Mouse (Mus musculus): ENCODE measurements around the gene Ccdc15. TPM values are rescaled to one million over a fixed set of nuclear protein-coding genes. Genes with fewer than 3 reads are reported as not detected.

The Ccdc15 gene
- total RNA-seq (2015): 15.9 and 20.4 TPM in 2 replicates
- total RNA-seq (2017): 12.9 and 17.9 TPM in 2 replicates

DNA sequence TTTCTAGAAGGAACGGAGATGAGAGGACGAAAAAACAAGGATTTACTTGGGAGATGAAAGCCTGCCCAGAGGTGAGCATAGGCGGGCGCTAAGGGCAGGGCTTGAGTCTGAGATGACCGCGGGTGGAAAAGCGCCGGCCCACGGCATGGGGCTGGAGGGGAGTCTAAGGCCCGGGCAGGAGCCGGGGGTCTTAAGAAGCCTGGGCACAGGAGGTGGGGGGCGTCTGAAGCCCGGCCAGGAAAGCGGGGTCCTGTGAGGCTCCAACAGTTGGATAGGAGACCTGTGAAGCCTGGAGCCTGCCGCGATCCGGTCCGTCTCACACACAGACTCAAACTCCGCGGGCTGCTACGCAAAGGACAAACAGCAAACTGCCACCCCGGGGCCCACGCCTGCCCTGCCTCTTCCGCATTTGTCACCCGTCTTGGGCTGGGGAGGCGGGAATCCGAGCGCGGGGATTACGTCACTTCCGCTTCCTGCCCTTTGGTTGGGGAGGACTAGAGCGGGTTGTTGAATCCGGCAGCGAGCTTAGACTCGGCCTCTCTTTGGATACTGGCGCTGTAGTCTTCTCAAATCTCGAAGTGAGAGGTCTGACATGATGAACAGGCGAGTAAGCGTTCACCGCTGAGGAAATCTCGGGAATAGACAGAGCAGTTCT lies at the start of gene Ccdc15:
Ccdc15 (minus strand) TSS at position 445 of the 655 bp plus-strand sequence.
- ATAC-seq (replicated peaks; ENCODE audit: poor library complexity): peak; percentile 92

GRCm38 (mm10) chr9:37393482-37394131 lies 45.4 kb upstream of the Ccdc15 start:
- ATAC-seq (replicated peaks; ENCODE audit: poor library complexity): no peak

DNA sequence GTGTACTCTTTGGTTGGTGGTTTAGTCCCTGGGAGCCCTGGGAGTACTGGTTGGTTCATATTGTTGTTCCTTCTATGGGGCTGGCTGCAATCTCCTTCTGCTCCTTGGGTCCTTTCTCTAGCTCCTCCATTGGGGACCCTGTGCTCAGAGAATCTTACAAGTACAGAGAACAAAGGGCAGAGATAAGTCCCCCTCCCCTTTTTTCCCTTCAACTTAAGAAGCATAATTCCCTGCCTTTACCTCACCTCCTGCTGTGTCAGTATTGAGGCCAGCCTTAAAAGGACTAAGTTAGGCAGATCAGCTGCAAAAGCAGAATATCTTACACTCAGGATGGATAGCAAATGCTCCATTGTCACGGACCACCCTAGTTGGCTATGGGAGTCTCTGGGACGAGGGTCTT lies 43.8 kb upstream of the Ccdc15 start:
- ATAC-seq (replicated peaks; ENCODE audit: poor library complexity): no peak

GRCm38 (mm10) chr9:37390891-37391290 lies 42.7 kb upstream of the Ccdc15 start:
- ATAC-seq (replicated peaks; ENCODE audit: poor library complexity): no peak

DNA sequence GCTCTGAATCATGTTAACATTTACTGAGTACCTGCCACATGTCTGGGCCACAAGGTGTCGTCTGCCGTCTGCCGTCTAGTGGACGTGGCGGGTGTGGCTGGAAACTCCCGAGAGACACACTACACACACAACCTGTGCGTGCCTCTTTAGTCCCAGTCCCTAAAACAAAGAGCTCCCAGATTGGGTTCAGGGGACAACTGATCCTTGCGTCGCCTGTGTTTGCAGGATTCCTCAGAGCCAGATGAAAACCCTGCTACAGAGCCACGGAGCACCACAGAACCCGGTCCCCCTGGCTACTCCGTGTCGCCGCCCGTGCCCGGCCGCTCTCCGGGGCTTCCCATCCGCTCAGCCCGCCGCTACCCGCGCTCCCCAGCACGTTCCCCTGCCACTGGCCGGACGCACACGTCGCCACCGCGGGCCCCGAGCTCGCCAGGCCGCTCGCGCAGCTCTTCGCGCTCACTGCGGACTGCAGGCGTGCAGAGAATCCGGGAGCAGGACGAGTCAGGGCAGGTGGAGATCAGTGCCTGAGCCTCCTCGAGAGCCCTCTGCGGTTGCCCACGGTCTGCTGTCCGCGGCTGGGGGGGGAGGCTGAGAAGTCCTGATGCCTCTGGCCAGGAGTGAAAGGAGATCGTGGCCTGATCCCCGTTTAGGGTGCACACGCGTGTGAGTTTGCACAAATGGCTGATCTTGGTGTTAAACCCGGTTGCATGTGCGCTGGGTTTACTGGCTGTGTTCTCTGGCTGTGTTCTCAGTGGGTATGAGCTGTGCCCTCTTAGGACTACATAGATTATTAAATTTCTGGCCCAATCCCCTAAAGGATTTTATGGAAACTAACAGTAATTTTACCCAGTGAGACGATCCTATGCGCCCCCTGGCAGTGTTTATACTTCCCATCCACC lies 36.3 kb upstream of the Ccdc15 start:
- peak; percentile 77 for ATAC-seq (replicated peaks; ENCODE audit: poor library complexity)

DNA sequence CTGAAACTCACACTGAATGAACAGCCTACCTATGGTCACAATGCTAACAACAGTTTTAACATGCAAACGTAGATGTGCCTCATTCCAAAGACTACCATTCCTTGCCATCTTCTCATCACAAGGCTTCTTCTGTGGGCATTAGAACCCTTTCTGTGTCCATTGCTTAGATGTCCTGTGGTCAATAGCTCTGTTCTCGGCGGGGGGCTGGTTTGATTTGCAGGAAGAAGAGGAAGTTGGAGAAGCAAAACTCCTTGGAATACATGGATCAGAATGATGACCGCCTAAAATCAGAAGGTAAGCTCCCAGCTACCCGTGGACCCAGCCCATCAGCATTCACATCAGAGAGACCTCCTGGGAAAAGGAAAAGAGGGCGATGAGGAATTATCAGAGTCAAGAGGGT lies 34.9 kb upstream of the Ccdc15 start:
- ATAC-seq (replicated peaks; ENCODE audit: poor library complexity): no peak

GRCm38 (mm10) chr9:37375718-37376117 lies 27.5 kb upstream of the Ccdc15 start:
- ATAC-seq (replicated peaks; ENCODE audit: poor library complexity): peak; percentile 37

DNA sequence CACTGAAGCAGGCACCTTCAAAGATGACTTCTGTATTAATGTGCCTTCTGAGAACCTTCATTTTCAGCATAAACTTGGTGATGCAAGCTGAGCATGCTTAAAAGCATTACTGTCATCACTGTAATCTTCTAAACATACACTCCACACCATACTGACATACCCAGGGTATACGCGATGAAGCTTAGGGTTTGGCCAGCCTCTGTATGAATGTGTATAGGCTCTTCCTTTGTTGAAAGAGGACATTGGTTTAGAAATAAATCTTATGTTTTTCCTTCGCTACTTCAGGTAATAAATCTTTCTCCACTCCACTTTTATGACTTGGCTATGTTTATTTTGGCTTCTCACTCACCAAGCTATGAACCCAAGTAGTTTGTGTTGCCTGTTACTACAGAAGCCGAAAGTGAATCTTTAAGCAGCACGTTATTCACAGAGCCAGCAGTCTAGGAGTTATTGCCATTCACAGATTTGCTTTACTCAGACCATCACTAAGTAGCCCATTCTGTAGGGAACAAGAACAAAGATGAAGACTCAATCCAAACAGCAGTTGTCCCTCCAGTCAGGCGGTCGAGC lies 23.1 kb upstream of the Ccdc15 start:
- ATAC-seq (replicated peaks; ENCODE audit: poor library complexity): no peak

- ATAC-seq (replicated peaks; ENCODE audit: poor library complexity): no peak
Observed at GRCm38 (mm10) chr9:37368860-37369259, 20.6 kb upstream of the Ccdc15 start.

DNA sequence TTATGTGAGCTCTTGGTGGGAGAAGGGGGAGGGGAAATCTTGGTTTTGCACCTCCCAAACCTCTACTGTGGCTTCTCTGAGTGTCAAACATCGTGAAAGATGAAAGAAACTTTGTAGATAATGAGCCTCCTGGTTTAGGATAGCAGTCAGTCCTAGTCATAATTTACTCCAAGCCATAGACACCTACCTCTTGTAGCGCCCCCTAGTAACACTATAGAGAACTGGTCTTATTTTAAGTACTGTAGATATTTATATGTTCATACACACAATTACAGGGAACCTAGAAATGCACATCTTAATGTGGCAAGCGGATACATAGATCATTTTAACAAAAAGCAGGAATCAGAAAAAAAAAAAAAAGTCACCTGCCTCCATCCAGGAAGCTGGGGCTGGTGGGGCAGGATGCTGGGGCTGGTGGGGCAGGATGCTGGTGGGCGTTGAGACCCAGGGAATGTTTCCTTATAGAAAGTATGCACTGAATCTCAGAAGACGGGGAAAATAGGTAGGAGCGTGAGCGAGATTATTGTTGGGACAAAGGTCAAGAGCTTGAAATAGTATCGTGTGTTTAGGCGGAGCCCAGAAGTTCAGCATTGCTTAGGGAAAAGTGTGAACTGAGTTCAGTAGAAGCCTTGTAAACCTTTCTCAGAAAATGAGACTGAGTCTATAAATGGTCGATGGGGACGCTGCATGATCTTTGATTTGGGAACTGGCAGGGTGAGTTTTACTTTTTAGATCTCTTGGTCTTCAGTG lies 20.0 kb upstream of the Ccdc15 start:
- ATAC-seq (replicated peaks; ENCODE audit: poor library complexity): no peak

GRCm38 (mm10) chr9:37367301-37368080 lies 19.3 kb upstream of the Ccdc15 start, which contains the start of gene Hepacam:
Gene Hepacam, plus strand, starts transcription at chr9:37367351.
- no peak for ATAC-seq (replicated peaks; ENCODE audit: poor library complexity)

DNA sequence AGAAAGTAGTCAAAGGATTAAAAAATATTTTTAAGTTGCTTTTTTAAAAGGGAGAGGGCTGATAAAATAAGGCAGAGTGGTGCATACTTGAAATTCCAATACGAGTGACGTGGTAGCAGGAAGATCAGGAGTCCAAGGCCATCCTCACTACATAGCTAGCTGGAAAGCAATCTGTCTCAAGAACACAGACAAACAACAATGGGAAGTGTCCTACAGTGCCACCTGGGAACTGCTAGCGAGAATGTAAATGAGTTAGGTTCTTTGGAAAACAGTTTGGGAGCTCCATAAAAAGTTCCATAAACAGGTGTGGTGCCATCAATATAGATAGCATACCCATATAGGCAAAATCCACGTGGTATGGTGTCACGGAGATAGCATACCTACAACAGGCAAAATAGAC lies 17.5 kb upstream of the Ccdc15 start:
- ATAC-seq (replicated peaks; ENCODE audit: poor library complexity): no peak

GRCm38 (mm10) chr9:37364392-37364791 lies 16.2 kb upstream of the Ccdc15 start:
- no peak for ATAC-seq (replicated peaks; ENCODE audit: poor library complexity)

DNA sequence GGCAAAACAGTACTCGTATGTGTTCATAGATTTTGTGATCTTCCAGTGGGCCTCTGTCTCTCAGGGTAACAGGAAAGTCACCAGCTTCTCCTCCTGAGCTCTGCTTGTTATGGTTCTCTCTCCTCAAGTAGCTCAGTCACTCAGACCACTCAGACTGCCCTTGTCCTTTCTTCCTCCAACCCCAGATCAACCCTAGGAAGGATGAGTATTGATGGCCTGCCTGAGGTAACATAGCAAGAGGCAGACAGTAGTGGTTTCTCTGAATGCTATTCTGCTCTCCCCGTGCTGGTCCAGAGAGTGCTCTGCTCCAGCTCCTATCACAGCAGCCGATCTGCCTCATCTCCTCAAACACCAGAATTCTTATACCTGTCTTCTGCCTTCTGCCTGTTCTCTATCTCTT lies 15.3 kb upstream of the Ccdc15 start:
- no peak for ATAC-seq (replicated peaks; ENCODE audit: poor library complexity)

GRCm38 (mm10) chr9:37362881-37363280 lies 14.6 kb upstream of the Ccdc15 start:
- no peak for ATAC-seq (replicated peaks; ENCODE audit: poor library complexity)

GRCm38 (mm10) chr9:37362084-37362483 lies 13.9 kb upstream of the Ccdc15 start:
- no peak for ATAC-seq (replicated peaks; ENCODE audit: poor library complexity)

GRCm38 (mm10) chr9:37359331-37360220 lies 11.3 kb upstream of the Ccdc15 start:
- ATAC-seq (replicated peaks; ENCODE audit: poor library complexity): no peak

DNA sequence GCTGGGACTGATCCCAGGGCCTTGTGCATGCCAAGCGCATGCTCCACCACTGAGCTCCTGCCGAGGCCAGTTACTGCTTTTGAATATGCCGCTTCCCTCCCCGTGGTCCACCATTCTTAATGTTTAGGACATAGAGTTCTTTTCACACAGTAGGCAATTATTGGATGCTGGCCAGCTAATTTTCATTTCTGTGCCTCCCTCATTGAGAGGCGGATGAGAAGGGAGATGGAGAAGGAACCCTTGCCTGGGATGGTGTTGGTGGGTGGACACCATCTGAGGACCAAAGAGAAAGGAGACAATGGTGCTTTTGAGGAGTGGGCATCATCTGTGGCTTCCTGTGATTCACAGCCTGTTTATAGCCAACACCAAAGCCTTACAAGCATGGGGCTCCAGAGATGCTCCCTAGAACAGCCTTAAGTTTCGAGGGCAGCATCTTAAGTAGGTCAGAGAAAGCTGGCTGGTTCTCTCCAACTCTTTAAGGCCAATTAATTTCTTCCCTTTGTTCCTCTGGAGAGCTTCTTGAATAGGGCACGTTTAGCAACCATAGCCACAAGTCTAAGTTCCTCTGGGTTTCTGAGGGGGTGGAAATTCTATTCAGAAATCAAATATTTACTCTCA lies 10.6 kb upstream of the Ccdc15 start:
- no peak for ATAC-seq (replicated peaks; ENCODE audit: poor library complexity)

Data from megakaryocyte progenitor cell, adult 5-6 weeks (primary cell).